Mouse (Mus musculus) cerebellum, adult 2 months (tissue): ENCODE results near the gene Hspb8. TPM values are rescaled to one million over a fixed set of nuclear protein-coding genes. Genes with fewer than 3 reads are reported as not detected.

Experiments
- DNase-seq, 2 experiments: peaks; one replicate each; pipeline ENCODE4 v3.0.0; 2021
- H3K27ac ChIP-seq: fragments of 200-500 bp; 2 replicates; pipeline ENCODE4 v1.5.1; 2012; ENCODE audit warnings: low read length, control low read depth, inconsistent platforms; ENCODE audit not compliant: insufficient read depth
- H3K27me3 ChIP-seq: fragments of 200-500 bp; 2 replicates; pipeline ENCODE4 v1.6.1; 2012; ENCODE audit warnings: inconsistent platforms, mild to moderate bottlenecking, low read length, moderate library complexity; ENCODE audit not compliant: control insufficient read depth, insufficient read depth
- H3K4me1 ChIP-seq: fragments of 200-500 bp; 2 replicates; pipeline ENCODE4 v1.6.1; 2011; ENCODE audit warnings: low read length; ENCODE audit not compliant: control insufficient read depth, insufficient read depth
- H3K4me3 ChIP-seq: fragments of 200-500 bp; replicated peaks from 2 replicates; pipeline ENCODE3; 2011; ENCODE audit warnings: mild to moderate bottlenecking, low read depth, low read length, control low read depth; ENCODE audit not compliant: insufficient read depth
- CTCF ChIP-seq: fragments of 200-500 bp; IDR thresholded peaks from 2 replicates; pipeline ENCODE4 v1.5.1; 2011; ENCODE audit warnings: low read depth, mild to moderate bottlenecking, control low read depth, low read length, moderate library complexity, borderline replicate concordance; ENCODE audit not compliant: insufficient read depth
- POLR2A ChIP-seq: fragments of 200-500 bp; IDR thresholded peaks from 2 replicates; pipeline ENCODE4 v1.6.1; 2011; ENCODE audit warnings: low read length, control low read depth, borderline replicate concordance; ENCODE audit not compliant: insufficient read depth
- WGBS: fragments of 180-500 bp; shearing (Covaris S2); methylation state at CpG from one replicate; pipeline ENCODE4 v1.1.7; 2018; 5-methylcytosine and 5-hydroxymethylcytosine counted together
- polyA plus RNA-seq: library from polyadenylated mRNA; depleted of rRNA; stranded (reverse); fragments of >200 nt; gene quantifications from 2 replicates; pipeline ENCODE4 v1.2.3, GENCODE M21; 2012

The Hspb8 gene
- polyA plus RNA-seq, 1 experiment: 29.5 TPM

DNA sequence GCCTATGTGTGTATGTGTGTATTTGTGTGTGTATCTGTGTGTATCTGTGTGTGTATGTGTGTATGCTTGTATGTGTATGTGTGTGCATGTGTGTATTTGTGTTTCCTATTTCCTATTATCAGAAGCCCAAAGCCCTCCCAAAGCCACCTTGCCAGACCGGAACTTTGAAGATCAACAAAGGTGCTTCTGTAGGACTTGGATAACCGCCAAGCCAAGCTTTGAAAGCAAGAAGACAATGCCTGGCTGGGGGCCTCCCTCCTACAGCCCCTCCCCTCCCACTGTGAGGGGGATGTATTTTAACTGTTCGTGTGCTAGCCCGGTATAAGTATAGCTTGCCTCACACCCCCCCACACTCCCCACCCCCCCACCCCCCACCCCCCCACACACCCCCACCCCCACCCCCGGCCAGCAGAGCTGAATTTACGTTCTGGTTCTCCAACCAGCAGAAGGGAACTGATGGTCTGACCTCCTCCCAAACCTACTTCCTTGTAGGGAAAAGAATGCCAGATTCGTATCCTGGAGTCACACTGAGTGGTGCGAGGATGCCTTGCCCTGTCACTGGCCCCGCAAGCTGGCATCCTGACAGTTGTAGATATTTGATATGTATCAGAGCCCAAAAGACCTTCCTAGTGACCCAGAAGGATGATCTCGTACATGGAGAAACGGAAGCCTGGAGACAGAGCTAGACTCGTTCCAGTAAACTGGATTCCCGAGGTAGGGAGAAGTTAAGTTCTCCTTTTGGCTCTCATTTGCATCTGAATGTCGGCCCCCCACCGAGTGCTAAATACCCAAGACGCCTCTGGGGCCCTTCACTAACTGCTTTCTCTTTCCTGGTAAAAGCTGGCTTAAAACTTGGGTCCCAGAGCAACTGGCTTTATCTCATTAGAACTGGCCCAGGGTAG lies 12.7 kb downstream of the Hspb8 start:
- no peaks in the 10 kb centered on the region for H3K27me3 ChIP-seq
- DNase-seq: no peak
- WGBS: 23% methylated on average over 16 of the region's 16 CpGs

DNA sequence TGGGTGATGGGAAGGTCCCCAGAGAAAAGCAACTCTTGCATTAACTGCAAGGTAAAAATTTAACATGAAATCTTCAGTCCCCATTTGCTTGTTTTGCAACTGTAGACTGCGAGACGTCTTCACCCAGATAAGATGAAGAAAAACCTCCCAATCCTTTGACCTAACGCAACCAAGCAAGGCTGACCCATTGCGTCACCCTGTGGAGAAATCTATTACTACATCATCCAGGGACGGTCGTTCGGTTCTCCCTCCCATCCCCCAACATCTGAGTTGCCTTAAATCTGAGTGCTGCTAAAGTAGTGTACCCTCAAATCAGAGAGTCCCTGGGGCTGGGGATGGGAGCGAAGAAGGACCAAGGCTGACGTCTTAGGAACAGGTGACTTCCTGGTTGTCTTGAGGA lies 13.7 kb downstream of the Hspb8 start:
- 89% methylated on average over 9 of the region's 9 CpGs for WGBS
- Histone ChIP-seq H3K4me1 (peaks cover 6% of the 10 kb centered on the region), H3K27me3 (no peaks in the 10 kb centered on the region), H3K4me3 (no peak overlapping the region), H3K27ac (no peak overlapping the region)
- DNase-seq: no peak
- no peak for TF ChIP-seq CTCF
- TF ChIP-seq POLR2A: no peak

More for the DNA sequence above, 12.7 kb downstream of the Hspb8 start:
- H3K27ac ChIP-seq: no peak overlapping the region
- H3K4me3 ChIP-seq: no peak overlapping the region
- peaks cover 6% of the 10 kb centered on the region for H3K4me1 ChIP-seq
- TF ChIP-seq POLR2A (no peak), CTCF (no peak)

- no peak for DNase-seq
- no peak overlapping the region for H3K27ac ChIP-seq
- H3K4me1 ChIP-seq: peaks cover 6% of the 10 kb centered on the region
- no peaks in the 10 kb centered on the region for H3K27me3 ChIP-seq
- TF ChIP-seq CTCF (no peak), POLR2A (no peak)
- H3K4me3 ChIP-seq: no peak overlapping the region
- 24% methylated on average over 6 of the region's 6 CpGs for WGBS
Measured at GRCm38 (mm10) chr5:116407936-116408335, 14.7 kb downstream of the Hspb8 start.

GRCm38 (mm10) chr5:116407321-116407720 lies 15.3 kb downstream of the Hspb8 start:
- Histone ChIP-seq H3K27ac (no peak overlapping the region), H3K27me3 (no peaks in the 10 kb centered on the region), H3K4me3 (no peak overlapping the region), H3K4me1 (peaks cover 6% of the 10 kb centered on the region)
- no peak for DNase-seq
- 42% methylated on average over 4 of the region's 4 CpGs for WGBS
- TF ChIP-seq CTCF: no peak
- TF ChIP-seq POLR2A: no peak

GRCm38 (mm10) chr5:116406507-116406906 lies 16.2 kb downstream of the Hspb8 start:
- H3K27me3 ChIP-seq: no peaks in the 10 kb centered on the region
- DNase-seq: no peak
- no peak overlapping the region for H3K4me3 ChIP-seq
- 82% methylated on average over 3 of the region's 3 CpGs for WGBS
- H3K27ac ChIP-seq: no peak overlapping the region
- peaks cover 6% of the 10 kb centered on the region for H3K4me1 ChIP-seq
- TF ChIP-seq CTCF (no peak), POLR2A (no peak)

- peaks cover 6% of the 10 kb centered on the region for H3K4me1 ChIP-seq
- no peak for TF ChIP-seq CTCF
- no peak for TF ChIP-seq POLR2A
Measured at GRCm38 (mm10) chr5:116405934-116406333, 16.7 kb downstream of the Hspb8 start.

GRCm38 (mm10) chr5:116404063-116404462 lies 18.6 kb downstream of the Hspb8 start:
- no peak overlapping the region for H3K27ac ChIP-seq
- no peak overlapping the region for H3K4me3 ChIP-seq
- WGBS: 92% methylated on average over 2 of the region's 2 CpGs
- TF ChIP-seq CTCF: no peak
- TF ChIP-seq POLR2A: no peak
- DNase-seq: no peak
- H3K27me3 ChIP-seq: no peaks in the 10 kb centered on the region
- peaks cover 5% of the 10 kb centered on the region for H3K4me1 ChIP-seq

More at GRCm38 (mm10) chr5:116405934-116406333, 16.7 kb downstream of the Hspb8 start:
- 94% methylated on average over 1 of the region's 1 CpGs for WGBS
- DNase-seq: no peak
- Histone ChIP-seq H3K27me3 (no peaks in the 10 kb centered on the region), H3K27ac (no peak overlapping the region), H3K4me3 (no peak overlapping the region)

GRCm38 (mm10) chr5:116400801-116401200 lies 21.9 kb downstream of the Hspb8 start:
- H3K4me1 ChIP-seq: peaks cover 3% of the 10 kb centered on the region; the same call in 1 of the 2 replicates
- H3K4me3 ChIP-seq: no peak overlapping the region
- no peaks in the 10 kb centered on the region for H3K27me3 ChIP-seq
- no peak for DNase-seq
- H3K27ac ChIP-seq: no peak overlapping the region
- 91% methylated on average over 3 of the region's 3 CpGs for WGBS
- TF ChIP-seq CTCF: no peak
- no peak for TF ChIP-seq POLR2A
